Mouse (Mus musculus): ENCODE measurements at regions not wholly inside any gene's neighbourhood (a gene's known extent, or its start where the extent isn't known, plus 50 kb on each side); places are given as distances from the start of the nearest gene placed in this dataset.

DNA sequence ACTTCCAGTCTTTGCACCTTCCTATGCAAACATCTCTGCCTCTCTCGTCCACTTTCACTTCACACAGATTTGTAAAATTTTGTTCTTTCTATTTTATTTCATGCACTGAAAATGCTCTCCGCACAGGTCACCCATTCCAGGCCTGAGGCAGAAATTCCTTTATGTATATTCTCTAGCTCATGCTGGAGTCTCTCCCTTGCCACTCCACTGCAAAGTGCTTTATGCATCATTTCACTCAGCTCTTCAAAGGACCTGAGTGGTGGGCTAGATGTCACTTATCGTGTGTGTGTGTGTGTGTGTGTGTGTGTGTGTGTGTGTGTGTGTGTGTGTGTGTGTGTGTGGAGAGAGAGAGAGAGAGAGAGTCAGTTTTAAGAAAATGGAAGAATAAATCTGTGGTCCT lies 91.5 kb upstream of the N6amt1 start:
- TF ChIP-seq CTCF (IDR thresholded peaks at IDR 0.05; ENCODE audit: low read depth, low read length), result no peak
- TF ChIP-seq POLR2A (IDR thresholded peaks at IDR 0.05; ENCODE audit: extremely low read depth, insufficient read depth, low read length), result no peak

Measured in liver, adult 2 months (tissue).